Mouse (Mus musculus): ENCODE data around the gene Coro1c.
A peak's percentile ranks its signal among the peaks of the same experiment; 100 is the strongest.

Gene Coro1c

DNA sequence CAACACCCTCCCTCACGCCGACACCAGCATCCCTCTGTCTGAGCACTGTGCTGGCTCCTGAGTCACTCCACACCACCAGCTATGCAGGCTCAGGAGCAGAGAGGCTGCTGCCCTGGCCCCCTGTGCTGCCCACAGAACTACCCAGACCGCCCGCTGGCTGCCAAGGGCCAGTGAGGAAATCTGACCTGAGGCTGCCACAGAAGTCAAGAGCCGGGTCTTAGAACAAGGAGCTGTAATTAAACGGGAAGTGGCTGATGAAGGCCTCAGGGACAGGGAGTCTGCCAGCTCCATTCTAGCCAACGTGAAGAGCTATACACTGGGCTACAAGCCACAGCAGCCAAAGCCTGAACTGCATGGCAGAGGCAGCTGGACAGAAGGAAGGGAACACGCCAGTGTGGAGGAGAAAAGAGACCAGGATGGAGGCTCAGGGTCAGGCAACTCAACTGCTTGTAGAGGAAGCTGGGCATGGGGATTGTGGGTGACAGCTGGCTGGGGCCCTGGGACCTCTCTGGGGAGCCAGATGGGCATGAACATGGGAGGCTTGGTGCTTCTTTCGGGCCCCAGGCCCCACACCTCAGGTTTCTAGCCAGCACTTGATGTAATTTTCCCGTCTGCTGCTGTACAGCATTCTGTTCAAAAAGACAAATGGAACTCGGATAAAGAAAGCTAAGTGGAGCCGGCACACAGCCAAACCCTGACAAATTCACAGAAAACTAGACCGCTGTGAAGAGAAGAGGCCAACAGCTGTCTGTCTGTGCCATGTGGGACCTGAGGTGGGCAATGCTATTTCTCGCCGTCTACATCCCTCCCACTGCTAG is 25.8 kb downstream of the Coro1c start:
- no peak for DNase-seq

GRCm38 (mm10) chr5:113881136-113881535 is 27.4 kb downstream of the Coro1c start:
- DNase-seq, result no peak

DNA sequence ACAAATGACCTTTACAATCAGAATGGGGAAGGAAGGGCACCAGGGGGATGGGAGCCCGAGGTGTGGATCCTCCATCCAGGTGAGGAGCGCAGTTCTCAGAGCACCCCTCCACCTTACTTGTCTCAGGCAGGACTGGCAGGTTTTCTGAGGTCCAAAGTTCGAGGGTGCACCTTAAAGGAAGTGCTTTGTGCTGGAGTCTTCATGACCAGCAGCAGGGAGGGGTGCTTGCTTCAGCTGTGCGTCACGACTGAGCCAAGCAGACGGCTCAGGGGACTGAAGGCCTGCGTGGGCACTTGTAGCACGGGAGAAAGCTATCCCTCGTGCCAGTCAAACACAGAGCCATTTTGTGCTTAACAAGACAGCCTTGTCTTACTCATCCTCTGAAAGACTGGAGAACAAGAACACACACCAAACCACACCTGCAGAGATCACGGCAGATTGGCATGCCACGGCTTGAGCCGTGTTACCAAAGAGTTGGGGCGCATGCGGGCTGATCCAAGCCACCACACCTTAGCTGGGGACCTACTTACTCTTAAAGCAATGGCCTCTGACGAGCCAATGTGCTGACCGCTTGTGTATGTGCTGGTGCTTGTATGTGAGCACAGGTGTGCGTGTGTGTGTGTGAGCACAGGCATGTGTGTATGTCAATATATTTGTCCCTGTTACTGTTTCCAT is 29.5 kb downstream of the Coro1c start:
- no peak for DNase-seq

DNA sequence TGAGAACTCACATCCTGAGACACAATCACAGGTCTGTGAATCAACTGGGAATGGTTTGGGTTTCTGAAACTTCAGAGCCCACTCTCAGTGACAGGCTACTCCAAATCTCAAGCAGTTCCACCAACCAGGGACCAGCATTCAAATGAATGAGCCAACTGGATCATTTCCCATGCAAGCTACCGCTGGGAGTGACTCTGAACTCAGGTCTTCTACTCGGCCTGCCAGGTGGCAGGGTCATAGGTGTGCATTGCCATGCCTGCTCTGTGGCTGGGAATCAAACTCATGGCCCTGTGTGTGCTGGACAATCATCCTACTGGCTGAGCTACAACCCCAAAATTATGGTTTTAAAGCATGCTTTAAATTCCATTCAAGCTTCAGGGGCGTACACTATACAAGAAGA is 31.0 kb downstream of the Coro1c start:
- DNase-seq, result no peak

GRCm38 (mm10) chr5:113876176-113876575 is 32.4 kb downstream of the Coro1c start:
- DNase-seq, result no peak

GRCm38 (mm10) chr5:113875625-113876024 is 32.9 kb downstream of the Coro1c start:
- DNase-seq, result no peak

DNA sequence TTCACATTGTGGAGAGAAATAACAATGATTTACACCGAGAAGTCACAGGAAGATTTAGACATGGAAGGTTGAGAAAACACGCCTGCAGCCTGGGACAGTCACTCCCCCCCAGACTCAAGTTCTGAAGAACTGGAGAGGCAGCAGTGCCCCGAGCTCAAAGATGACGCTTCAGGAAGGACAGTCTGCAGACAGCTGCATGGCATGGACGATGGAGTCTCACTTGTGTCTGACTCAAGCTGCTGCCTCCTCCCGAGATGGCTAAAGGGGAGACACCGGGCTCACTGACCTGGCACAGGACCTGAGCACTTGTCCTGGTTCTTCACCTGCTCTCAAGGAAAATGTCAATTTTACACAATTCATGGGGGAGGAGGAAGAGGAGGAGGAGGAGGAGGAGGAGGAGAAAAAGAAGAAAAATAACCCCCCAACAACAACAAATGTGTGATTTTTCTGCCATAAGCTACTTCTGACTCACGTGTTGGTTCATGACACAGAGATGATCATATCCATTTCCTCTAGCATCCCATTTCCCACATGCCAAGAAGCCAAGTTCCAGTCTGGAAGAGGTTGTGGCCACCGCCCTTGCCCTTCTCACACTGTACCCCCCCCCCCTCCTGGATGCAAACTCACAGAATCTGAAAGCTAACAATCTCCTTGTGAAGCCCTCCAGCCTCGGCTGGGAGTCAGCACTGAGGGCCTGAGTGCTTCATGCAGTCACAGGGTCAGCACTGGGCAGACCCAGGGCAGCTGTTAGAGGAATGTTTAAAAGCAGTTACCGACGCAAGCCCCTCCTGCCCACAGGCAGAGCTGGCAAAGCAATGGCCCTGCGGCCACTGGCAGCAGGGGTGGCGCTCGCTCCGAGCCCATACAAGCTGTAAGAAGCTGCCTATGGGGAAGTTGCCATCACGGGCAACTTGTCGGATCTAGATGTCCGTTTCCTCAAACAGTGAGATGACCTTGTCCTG is 34.2 kb downstream of the Coro1c start:
- DNase-seq, result no peak

DNA sequence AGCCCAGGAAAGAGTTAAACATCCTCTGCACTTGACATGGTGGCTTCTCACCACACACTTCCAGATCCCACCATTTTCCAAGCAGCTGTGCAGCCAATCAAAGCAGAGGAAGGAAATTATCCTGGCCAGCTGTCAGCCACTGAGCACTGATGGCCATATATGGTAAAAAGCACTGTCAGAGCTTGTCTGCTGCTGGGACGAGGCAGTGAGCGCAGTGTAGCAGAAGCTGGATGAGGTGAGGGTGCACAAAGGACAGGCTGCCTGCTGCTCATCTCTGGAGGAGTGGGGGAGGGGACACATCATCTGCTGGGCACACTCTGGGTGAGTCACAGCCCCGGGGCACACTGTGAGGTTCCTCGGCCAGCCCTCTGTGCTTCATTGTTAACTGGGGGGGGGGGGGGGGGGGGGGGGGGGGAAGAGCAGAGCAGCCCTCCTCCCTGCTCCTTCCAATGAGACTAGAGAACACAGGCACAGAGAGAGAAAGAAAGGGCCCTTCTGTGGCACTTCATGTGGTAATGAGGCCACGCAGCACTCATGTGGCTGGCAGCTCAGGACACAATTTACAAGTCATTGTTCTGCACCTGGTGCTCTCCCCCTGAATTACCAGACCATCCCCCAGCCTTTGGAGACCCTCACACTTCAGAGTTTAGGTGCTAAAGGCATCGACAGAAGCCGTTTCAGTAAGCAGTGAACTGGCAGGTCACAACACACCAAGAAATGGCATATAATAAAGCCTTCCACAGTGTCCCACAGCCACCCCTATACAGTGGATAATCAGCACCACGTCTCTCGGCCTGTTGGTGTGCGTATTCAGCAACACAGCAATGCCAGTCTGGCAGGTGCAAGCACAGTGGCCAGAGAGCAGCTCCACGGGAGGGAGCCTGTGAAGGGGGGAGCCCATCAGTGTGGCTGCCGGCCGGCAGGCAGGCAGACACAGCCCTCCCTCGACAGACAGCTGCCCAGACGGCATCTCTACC is 35.3 kb downstream of the Coro1c start:
- DNase-seq, result peak; percentile 58

DNA sequence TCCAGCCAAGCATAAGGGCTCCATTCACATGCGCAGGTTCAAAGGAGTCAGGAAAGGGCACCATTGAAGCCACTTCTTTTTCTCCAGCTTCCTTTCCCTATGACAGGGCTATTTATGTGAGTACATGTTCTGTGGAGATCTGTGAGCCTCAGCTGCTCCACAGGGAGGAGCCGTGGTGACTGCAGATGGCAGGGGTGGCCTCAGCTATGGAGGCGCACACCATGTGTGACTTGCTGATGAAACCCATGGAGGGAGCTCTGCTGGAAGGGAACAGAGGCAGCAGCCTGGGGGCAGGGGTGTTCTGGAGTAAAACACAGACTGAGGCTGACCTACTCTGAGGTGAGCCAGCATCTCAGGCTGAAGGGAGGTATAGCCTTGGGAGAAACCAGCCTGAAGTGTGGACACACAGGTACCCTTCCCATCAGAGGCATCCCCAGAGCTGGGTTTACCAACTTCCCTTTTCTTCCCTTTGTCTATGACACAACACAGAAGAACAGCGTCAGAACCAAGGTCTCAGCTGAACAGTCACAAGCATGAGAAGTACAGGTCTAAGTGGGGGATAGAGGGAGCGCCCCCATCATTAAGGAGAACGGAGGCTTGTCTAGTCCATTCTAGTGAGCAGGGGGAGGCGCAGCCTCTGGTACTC is 36.5 kb downstream of the Coro1c start:
- DNase-seq, result no peak

DNA sequence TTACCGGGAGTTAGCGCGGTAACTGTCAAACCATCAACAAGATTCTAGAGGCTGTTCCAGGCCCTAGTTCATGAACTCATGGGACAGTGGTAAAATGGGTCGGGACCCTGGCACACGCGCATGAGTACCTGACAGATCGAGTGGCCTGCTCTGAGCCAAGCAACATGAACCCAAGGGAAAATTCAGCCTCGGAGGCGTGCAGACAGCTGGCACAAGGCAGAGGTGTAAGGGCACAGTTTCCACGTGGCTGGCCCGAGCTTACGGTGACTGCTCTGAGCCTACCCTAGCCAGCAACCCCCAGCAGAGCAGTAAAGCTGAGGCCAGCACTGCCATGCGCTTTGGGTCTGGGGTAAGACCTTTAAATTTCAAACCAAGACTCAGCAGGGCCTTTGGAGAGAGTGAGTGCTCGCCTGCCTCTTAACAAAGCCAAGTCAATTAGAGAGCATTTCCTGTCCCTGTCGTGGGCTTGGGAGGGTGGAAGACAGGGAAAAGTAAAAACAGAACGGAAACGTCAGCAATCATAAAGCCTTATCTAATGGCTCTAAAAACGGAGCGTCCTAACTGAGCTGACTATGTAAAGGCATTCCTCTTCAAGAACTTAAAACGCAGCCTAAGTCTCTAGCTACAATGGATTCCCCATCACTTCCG is 38.0 kb downstream of the Coro1c start:
- DNase-seq, result no peak

DNA sequence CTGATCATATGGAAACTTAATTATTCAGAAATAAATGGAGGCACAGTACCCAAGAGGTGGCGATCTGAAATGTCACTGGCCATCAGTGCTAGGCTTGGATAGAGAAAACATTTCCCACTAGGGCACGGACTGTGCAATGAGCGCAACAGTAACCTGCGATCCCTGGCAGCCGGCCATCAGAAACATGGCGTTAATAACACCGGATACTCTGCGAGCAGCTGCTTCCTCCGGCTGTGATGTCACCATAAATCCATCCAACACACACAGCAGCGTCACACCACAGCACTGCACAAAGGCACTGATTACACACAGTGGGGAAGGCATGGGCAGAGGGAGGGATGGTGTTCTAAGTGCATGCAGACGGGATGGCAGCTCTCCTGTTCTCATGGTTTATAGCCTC is 39.4 kb downstream of the Coro1c start:
- DNase-seq, result peak; percentile 47

DNA sequence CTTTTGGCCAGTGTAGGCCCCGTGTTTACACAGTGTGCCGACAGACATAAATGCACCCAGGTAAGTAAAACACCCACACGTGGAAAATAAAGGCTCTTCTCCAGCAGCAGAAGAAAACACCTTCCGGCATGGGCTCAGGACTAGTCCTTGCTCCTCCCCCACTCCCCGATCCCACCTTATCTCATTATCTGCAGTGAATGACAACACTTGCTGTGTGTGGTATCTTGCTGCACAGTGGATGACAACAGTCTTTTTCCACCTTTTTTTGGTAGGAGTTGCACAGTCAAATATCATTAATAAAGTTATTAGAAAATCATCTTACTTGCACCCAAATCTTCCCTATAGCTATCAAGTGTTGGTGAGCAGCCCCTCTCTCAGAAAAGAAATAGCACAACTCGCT is 43.6 kb downstream of the Coro1c start:
- DNase-seq, result no peak

DNA sequence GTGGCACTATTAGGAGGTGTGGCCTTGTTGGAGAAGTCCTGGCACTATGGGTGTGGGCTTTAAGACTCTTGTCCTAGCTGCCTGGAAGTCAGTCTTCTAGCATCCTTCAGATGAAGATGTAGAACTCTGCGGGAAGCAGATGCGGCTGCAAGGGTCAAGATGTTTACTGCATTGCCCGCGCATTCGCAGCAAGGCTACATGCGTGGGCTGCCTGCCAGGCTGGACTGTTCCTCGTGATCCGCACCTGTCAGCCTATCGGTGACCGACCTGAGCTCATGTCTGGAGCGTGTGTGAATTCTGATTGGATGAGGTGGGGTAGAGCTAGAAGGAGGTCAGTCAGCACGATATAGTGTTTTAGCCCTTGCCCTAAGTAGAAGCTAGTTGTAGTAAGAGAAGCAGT is 44.6 kb downstream of the Coro1c start:
- DNase-seq, result no peak

GRCm38 (mm10) chr5:113862418-113862817 is 46.1 kb downstream of the Coro1c start:
- no peak for DNase-seq

DNA sequence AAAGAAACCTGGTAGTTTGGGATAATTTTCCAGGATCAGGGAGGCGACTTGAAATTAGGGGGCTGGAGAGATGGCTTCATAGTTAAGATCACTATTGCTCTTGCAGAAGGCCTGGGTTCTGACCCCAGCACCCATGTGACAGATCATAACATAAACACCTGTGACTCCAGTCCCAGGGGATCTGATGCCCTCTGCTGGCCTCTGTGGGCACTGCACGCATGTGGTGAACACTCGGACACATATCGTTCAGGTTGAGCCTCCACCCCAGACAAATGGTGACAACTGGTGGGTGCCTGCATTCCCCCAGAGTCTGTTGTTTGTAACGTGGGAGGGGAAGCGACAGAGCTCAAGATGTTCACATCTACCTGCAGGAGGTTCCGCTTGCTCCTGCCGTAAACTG is 47.3 kb downstream of the Coro1c start:
- DNase-seq, result peak; percentile 59

DNA sequence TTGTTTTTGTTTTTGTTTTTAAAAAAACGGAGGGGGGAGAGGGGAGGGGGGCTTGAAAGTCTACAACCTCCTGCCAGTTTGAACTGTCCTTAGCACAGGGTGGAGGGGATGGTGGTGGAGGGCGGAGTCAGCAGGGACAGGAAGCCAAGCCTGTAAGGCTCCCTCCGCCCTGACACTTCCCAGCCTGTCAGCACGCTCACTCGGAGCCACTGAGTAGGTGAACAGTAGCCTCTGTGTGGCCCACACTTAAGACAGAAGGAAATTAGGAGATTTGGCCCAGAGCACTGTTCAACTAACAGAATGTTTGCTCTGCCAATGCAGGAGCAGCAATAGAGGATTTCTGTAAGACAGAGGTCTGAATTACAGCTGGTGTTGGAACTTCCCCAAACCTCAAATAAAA is 49.6 kb downstream of the Coro1c start:
- DNase-seq, result no peak

DNA sequence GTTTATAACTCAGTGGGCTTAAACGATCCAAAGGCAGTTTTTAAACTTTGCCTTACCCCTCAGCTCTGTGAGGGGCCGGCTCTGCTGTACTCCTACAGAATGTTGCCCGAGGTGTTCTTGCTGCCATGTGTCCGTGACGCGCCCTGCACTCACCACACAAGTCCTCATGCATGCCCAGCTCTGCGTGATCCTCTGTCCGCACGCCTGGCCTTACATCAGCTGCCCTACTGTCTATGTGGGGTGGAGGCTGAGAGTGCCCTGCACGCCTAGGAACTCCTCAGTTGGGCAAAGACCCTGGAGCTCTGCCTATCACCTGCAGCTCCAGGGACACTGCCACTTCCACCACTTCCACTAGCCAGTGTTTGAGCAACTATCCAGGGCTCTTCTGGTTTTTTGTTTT is 50.0 kb downstream of the Coro1c start:
- no peak for DNase-seq

DNA sequence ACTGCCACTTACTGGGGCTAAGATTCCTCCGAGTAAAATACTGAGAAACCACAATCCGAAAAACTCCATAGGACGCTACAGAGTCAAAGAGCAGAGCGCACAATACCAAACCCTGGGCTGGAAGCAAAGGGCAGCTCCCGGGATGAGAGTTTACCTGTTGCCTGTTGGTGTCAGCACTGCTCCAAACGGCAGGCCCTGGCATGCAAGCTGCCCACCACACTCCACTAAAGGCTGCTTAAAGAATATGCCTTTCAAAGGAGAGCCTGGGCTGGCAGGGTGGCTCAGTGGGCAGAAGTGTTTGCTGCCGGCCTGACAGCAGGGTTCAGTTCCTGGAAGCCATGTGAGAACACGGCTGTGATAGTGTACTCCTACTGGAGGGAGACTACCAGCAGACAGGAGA is 50.9 kb downstream of the Coro1c start:
- DNase-seq, result no peak

GRCm38 (mm10) chr5:113856631-113857030 is 51.9 kb downstream of the Coro1c start:
- no peak for DNase-seq

DNA sequence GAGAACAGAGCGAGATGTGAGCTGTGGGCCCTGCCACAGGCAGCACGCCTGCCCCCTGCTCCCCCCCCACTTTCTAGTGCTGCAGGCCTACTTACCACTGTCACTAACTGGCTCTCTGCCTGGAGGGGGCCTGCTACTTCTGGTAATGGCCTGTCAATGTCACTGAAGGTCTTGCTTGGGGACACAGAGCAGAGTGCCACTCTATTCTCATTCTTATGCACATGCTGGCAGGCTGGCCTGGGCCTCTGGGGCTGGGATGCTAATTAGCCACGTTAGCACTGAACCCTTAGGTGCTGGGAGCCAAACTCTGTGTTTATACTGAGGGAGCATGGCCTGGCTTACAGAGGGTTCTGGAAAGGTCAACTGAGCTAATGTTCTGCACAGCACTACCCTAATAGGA is 52.9 kb downstream of the Coro1c start:
- DNase-seq, result no peak

- no peak for DNase-seq
Measured at GRCm38 (mm10) chr5:113855117-113855516, 53.4 kb downstream of the Coro1c start.

All from right cerebral cortex, postnatal 14 days (tissue).